Mouse (Mus musculus): ENCODE results near the gene Zkscan5.

DNA sequence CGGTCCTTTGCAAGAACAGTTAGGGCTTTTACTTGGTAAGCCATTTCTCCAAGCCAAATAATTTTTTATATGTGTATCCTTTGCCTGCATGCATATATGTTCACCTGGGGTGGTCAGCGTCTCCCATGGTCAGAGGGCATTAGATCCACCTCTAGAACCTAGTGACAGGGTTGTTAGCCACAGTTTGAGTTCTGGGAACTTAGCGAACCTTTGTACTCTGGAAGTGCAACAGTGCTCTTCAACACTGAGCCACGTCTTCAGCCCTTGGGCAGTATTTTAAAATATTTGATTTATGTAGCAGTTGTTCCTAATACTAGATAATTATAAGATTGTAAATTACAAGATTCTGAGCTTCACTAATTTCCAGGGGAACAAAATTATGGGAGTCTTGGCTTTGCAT, 26.3 kb downstream of the Zkscan5 start:
- TF ChIP-seq CTCF (IDR thresholded peaks at IDR 0.05; ENCODE audit: insufficient read depth, low read length) = no peak
- TF ChIP-seq POLR2A (IDR thresholded peaks at IDR 0.05; ENCODE audit: borderline replicate concordance, extremely low read depth, low read depth, low read length) = no peak
